Mouse (Mus musculus) regulatory T cell (primary cell): Measurements from ENCODE around the gene Scd2.
"Not testable (repeated sequence)": the region's sequence is repeated elsewhere in the genome, so short reads cannot be mapped to it uniquely, and the experiment has no call there.

Experiments used
- in situ Hi-C: fragments of 300-600 bp; cut with MboI, MseI; formaldehyde crosslinking; loops from one replicate; pipeline ENCODE4 v1.15.1; 2025; ENCODE audit warnings: high pct_unique_total_duplicates

Scd2 gene

GRCm38 (mm10) chr19:44295741-44296140, 2.3 kb downstream of the Scd2 start:
- in situ Hi-C loops = loop anchor here (5.0 to 10.0 kb wide), 3 partner anchors 48 to 151 kb away; partner anchors contain the start of gene Bloc1s2

GRCm38 (mm10) chr19:44296186-44296585, 2.7 kb downstream of the Scd2 start:
- in situ Hi-C loops = loop anchor here (5.0 to 10.0 kb wide), 3 partner anchors 49 to 151 kb away; partner anchors contain the start of gene Bloc1s2

GRCm38 (mm10) chr19:44297068-44297760, 3.7 kb downstream of the Scd2 start:
- in situ Hi-C loops = loop anchor here (5.0 to 10.0 kb wide), 3 partner anchors 50 to 152 kb away; partner anchors contain the start of gene Bloc1s2

- in situ Hi-C loops = loop anchor here (5.0 to 10.0 kb wide), 3 partner anchors 51 to 153 kb away; partner anchors contain the start of gene Bloc1s2
Measured at GRCm38 (mm10) chr19:44297862-44298261, 4.4 kb downstream of the Scd2 start.

- in situ Hi-C loops = loop anchor here (5.0 to 10.0 kb wide), 3 partner anchors 52 to 154 kb away; partner anchors contain the start of gene Bloc1s2
Measured at GRCm38 (mm10) chr19:44299078-44299477, 5.6 kb downstream of the Scd2 start.

GRCm38 (mm10) chr19:44299902-44300301, 6.4 kb downstream of the Scd2 start:
- in situ Hi-C loops = loop anchor here (5.0 to 10.0 kb wide), 3 partner anchors 53 to 155 kb away; partner anchors contain the start of gene Bloc1s2

- in situ Hi-C loops = no loop called here
Measured at GRCm38 (mm10) chr19:44300520-44300919, 7.0 kb downstream of the Scd2 start.

GRCm38 (mm10) chr19:44301176-44301575, 7.7 kb downstream of the Scd2 start:
- in situ Hi-C loops = no loop called here

GRCm38 (mm10) chr19:44301671-44302305, 8.3 kb downstream of the Scd2 start:
- in situ Hi-C loops = no loop called here

- in situ Hi-C loops = no loop called here
Measured at GRCm38 (mm10) chr19:44302901-44303300, 9.4 kb downstream of the Scd2 start.

GRCm38 (mm10) chr19:44303502-44303901, 10.0 kb downstream of the Scd2 start:
- in situ Hi-C loops = no loop called here

GRCm38 (mm10) chr19:44304419-44304818, 10.9 kb downstream of the Scd2 start:
- in situ Hi-C loops = no loop called here

GRCm38 (mm10) chr19:44304851-44305510, 11.5 kb downstream of the Scd2 start:
- in situ Hi-C loops = no loop called here

GRCm38 (mm10) chr19:44305701-44306100, 12.2 kb downstream of the Scd2 start:
- in situ Hi-C loops = no loop called here

GRCm38 (mm10) chr19:44306171-44306570, 12.7 kb downstream of the Scd2 start:
- in situ Hi-C loops = no loop called here

- in situ Hi-C loops = no loop called here
Measured at GRCm38 (mm10) chr19:44307101-44307914, 13.8 kb downstream of the Scd2 start.

GRCm38 (mm10) chr19:44307915-44308470, 14.5 kb downstream of the Scd2 start:
- in situ Hi-C loops = no loop called here

- in situ Hi-C loops = no loop called here
Measured at GRCm38 (mm10) chr19:44308611-44309246, 15.3 kb downstream of the Scd2 start.

GRCm38 (mm10) chr19:44309351-44310154, 16.1 kb downstream of the Scd2 start:
- in situ Hi-C loops = no loop called here

GRCm38 (mm10) chr19:44310155-44310575, 16.7 kb downstream of the Scd2 start:
- in situ Hi-C loops = not testable (repeated sequence)
